Mouse (Mus musculus) limb, embryonic 11.5 days (tissue): ENCODE results near the gene Cdiptos. TPM values are rescaled to one million over a fixed set of nuclear protein-coding genes. Genes with fewer than 3 reads are reported as not detected.

ENCODE experiments used
- ATAC-seq: fragments of 200-750 bp; cut with Nextera tagmentation; 2 replicates; pipeline ENCODE4 v1.8.0; 2017; ENCODE audit warnings: low read depth; ENCODE audit not compliant: insufficient number of reproducible peaks, low FRiP score, low TSS enrichment
- DNase-seq: peaks from one replicate; pipeline ENCODE4 v3.0.0-alpha.2; 2015; ENCODE audit warnings: low spot score
- H3K27ac ChIP-seq: fragments of 300-500 bp; sonication (generic); replicated peaks from 2 replicates; pipeline ENCODE4 v1.5.1; 2014; ENCODE audit warnings: low read depth, mild to moderate bottlenecking, low read length
- H3K27me3 ChIP-seq: fragments of 300-500 bp; sonication (generic); 2 replicates; pipeline ENCODE4 v1.6.1; 2014; ENCODE audit warnings: mild to moderate bottlenecking, low read length, mixed read lengths; ENCODE audit not compliant: control insufficient read depth, insufficient read depth
- H3K36me3 ChIP-seq: fragments of 300-500 bp; sonication (generic); 2 replicates; pipeline ENCODE4 v1.6.1; 2014; ENCODE audit warnings: mild to moderate bottlenecking, low read length, moderate library complexity, mixed read lengths; ENCODE audit not compliant: control insufficient read depth, insufficient read depth
- H3K4me1 ChIP-seq: fragments of 300-500 bp; sonication (generic); 2 replicates; pipeline ENCODE4 v1.6.1; 2014; ENCODE audit warnings: low read length, mixed read lengths; ENCODE audit not compliant: control insufficient read depth, insufficient read depth
- H3K4me2 ChIP-seq: fragments of 300-500 bp; sonication (generic); 2 replicates; pipeline ENCODE4 v1.6.1; 2014; ENCODE audit warnings: low read depth, mild to moderate bottlenecking, moderate library complexity; ENCODE audit not compliant: severe bottlenecking
- H3K4me3 ChIP-seq: fragments of 300-500 bp; sonication (generic); 2 replicates; pipeline ENCODE4 v1.5.1; 2014; ENCODE audit warnings: low read depth, low read length
- H3K9ac ChIP-seq: fragments of 300-500 bp; sonication (generic); 2 replicates; pipeline ENCODE4 v1.6.1; 2014; ENCODE audit warnings: mild to moderate bottlenecking, low read length
- H3K9me3 ChIP-seq: fragments of 300-500 bp; sonication (generic); 2 replicates; pipeline ENCODE4 v1.6.1; 2016; ENCODE audit warnings: low read length; ENCODE audit not compliant: control insufficient read depth
- WGBS: fragments of 180-500 bp; shearing (Covaris S2); extraction: QIAGEN DNeasy Blood & Tissue Kit; methylation state at CpG from one replicate; pipeline ENCODE4 v1.1.7; 2014; 5-methylcytosine and 5-hydroxymethylcytosine counted together
- polyA plus RNA-seq: library from polyadenylated mRNA; unstranded; fragments of >200 nt; fragmentation: Nextera tagmentation; extraction: Ambion mirVana; gene quantifications from 2 replicates; pipeline ENCODE4 v1.2.1, GENCODE M21; 2014

Cdiptos gene
- polyA plus RNA-seq, 1 experiment from 2014 or later: 1.5 TPM

- WGBS: 0% methylated on average over 1 of the region's 1 CpGs
- Histone ChIP-seq H3K27ac (peak within 1 kb of the TSS; percentile 90), H3K4me1 (no peaks in the 10 kb centered on the region; the same call in 1 of the 2 replicates), H3K4me3 (peak within 1 kb of the TSS; percentile 100), H3K9me3 (no peaks in the 10 kb centered on the region), H3K36me3 (peaks cover 17% of the 10 kb centered on the region; the same call in 1 of the 2 replicates), H3K27me3 (no peaks in the 10 kb centered on the region), H3K9ac (peak within 1 kb of the TSS; percentile 99), H3K4me2 (peak within 1 kb of the TSS; percentile 82)
- ATAC-seq (no peak), DNase-seq (no peak)
Observed at GRCm38 (mm10) chr7:126975893-126975949, 177 bp downstream of the Cdiptos start, which contains the start of gene Cdipt. Cdipt (plus strand) TSS chr7:126975914.

- H3K4me1 ChIP-seq: no peaks in the 10 kb centered on the region; the same call in 1 of the 2 replicates
- ATAC-seq: 0 out of 2 replicates have a peak, but pooled peaks have one; percentile 4
- no peak for DNase-seq
- H3K27me3 ChIP-seq: no peaks in the 10 kb centered on the region
- peak overlapping the region; percentile 82; the same call in 1 of the 2 replicates for H3K4me2 ChIP-seq
- no peaks in the 10 kb centered on the region for H3K9me3 ChIP-seq
- H3K9ac ChIP-seq: peak overlapping the region; percentile 99; the same call in 1 of the 2 replicates
- peak overlapping the region; percentile 100; the same call in 1 of the 2 replicates for H3K4me3 ChIP-seq
- H3K27ac ChIP-seq: no peak overlapping the region
- WGBS: 11% methylated on average over 8 of the region's 8 CpGs
- peaks cover 17% of the 10 kb centered on the region; the same call in 1 of the 2 replicates for H3K36me3 ChIP-seq
Observed at GRCm38 (mm10) chr7:126975493-126975892, 405 bp downstream of the Cdiptos start.

- Histone ChIP-seq H3K4me1 (no peaks in the 10 kb centered on the region), H3K4me2 (no peak overlapping the region), H3K27ac (no peak overlapping the region), H3K9ac (no peak overlapping the region), H3K9me3 (no peaks in the 10 kb centered on the region), H3K4me3 (no peak overlapping the region), H3K27me3 (peaks cover 13% of the 10 kb centered on the region), H3K36me3 (no peaks in the 10 kb centered on the region)
- 63% methylated on average over 6 of the region's 6 CpGs for WGBS
- DNase-seq: no peak
- no peak for ATAC-seq
Observed at GRCm38 (mm10) chr7:126967361-126967760, 8.5 kb downstream of the Cdiptos start.

- H3K9ac ChIP-seq: no peak overlapping the region
- ATAC-seq (no peak), DNase-seq (no peak)
- H3K27ac ChIP-seq: no peak overlapping the region
- H3K9me3 ChIP-seq: no peaks in the 10 kb centered on the region
- no peaks in the 10 kb centered on the region for H3K4me1 ChIP-seq
- no peaks in the 10 kb centered on the region for H3K36me3 ChIP-seq
- 79% methylated on average over 3 of the region's 3 CpGs for WGBS
- no peak overlapping the region for H3K4me2 ChIP-seq
- peaks cover 14% of the 10 kb centered on the region for H3K27me3 ChIP-seq
- H3K4me3 ChIP-seq: no peak overlapping the region
Observed at GRCm38 (mm10) chr7:126965568-126965967, 10.3 kb downstream of the Cdiptos start.

GRCm38 (mm10) chr7:126963548-126964286, 12.2 kb downstream of the Cdiptos start:
- ATAC-seq (no peak), DNase-seq (peak; percentile 72)
- 24% methylated on average over 19 of the region's 19 CpGs for WGBS
- Histone ChIP-seq H3K4me1 (no peaks in the 10 kb centered on the region), H3K4me3 (no peak overlapping the region), H3K9ac (no peak overlapping the region), H3K27me3 (peaks cover 14% of the 10 kb centered on the region), H3K9me3 (no peaks in the 10 kb centered on the region), H3K4me2 (peak overlapping the region; percentile 10; the same call in 1 of the 2 replicates), H3K27ac (no peak overlapping the region), H3K36me3 (no peaks in the 10 kb centered on the region)

- no peak overlapping the region for H3K4me2 ChIP-seq
- H3K27me3 ChIP-seq: peaks cover 14% of the 10 kb centered on the region
- no peaks in the 10 kb centered on the region for H3K9me3 ChIP-seq
- 93% methylated on average over 4 of the region's 4 CpGs for WGBS
- no peak overlapping the region for H3K4me3 ChIP-seq
- H3K4me1 ChIP-seq: no peaks in the 10 kb centered on the region
- no peak overlapping the region for H3K27ac ChIP-seq
- no peak for DNase-seq
- H3K9ac ChIP-seq: no peak overlapping the region
- ATAC-seq: no peak
- H3K36me3 ChIP-seq: no peaks in the 10 kb centered on the region
Observed at GRCm38 (mm10) chr7:126961965-126962364, 13.9 kb downstream of the Cdiptos start.

- no peaks in the 10 kb centered on the region for H3K9me3 ChIP-seq
- no peak overlapping the region for H3K9ac ChIP-seq
- no peaks in the 10 kb centered on the region for H3K4me1 ChIP-seq
- H3K36me3 ChIP-seq: no peaks in the 10 kb centered on the region
- no peak for ATAC-seq
- no peak overlapping the region for H3K27ac ChIP-seq
- no peak for DNase-seq
- no peak overlapping the region for H3K4me2 ChIP-seq
- H3K4me3 ChIP-seq: no peak overlapping the region
- H3K27me3 ChIP-seq: peaks cover 14% of the 10 kb centered on the region
- 85% methylated on average over 5 of the region's 5 CpGs for WGBS
Observed at GRCm38 (mm10) chr7:126961095-126961494, 14.8 kb downstream of the Cdiptos start.

- H3K27me3 ChIP-seq: peaks cover 14% of the 10 kb centered on the region
- 78% methylated on average over 9 of the region's 9 CpGs for WGBS
- H3K9ac ChIP-seq: no peak overlapping the region
- no peak overlapping the region for H3K4me2 ChIP-seq
- ATAC-seq (no peak), DNase-seq (no peak)
- H3K4me3 ChIP-seq: no peak overlapping the region
- no peaks in the 10 kb centered on the region for H3K4me1 ChIP-seq
- no peaks in the 10 kb centered on the region for H3K36me3 ChIP-seq
- H3K27ac ChIP-seq: no peak overlapping the region
- H3K9me3 ChIP-seq: no peaks in the 10 kb centered on the region
Observed at GRCm38 (mm10) chr7:126959780-126960179, 16.1 kb downstream of the Cdiptos start.

- H3K27ac ChIP-seq: no peak overlapping the region
- no peak overlapping the region for H3K9ac ChIP-seq
- 67% methylated on average over 3 of the region's 3 CpGs for WGBS
- no peaks in the 10 kb centered on the region for H3K4me1 ChIP-seq
- H3K4me3 ChIP-seq: no peak overlapping the region
- no peaks in the 10 kb centered on the region for H3K9me3 ChIP-seq
- H3K27me3 ChIP-seq: peaks cover 26% of the 10 kb centered on the region
- no peak for DNase-seq
- no peaks in the 10 kb centered on the region for H3K36me3 ChIP-seq
- no peak overlapping the region for H3K4me2 ChIP-seq
- ATAC-seq: no peak
Observed at GRCm38 (mm10) chr7:126955125-126955524, 20.8 kb downstream of the Cdiptos start.
